Mouse (Mus musculus) frontal cortex, adult (tissue): ENCODE results near the gene Gm20830.
"Not testable (repeated sequence)": the region's sequence is repeated elsewhere in the genome, so short reads cannot be mapped to it uniquely, and the experiment has no call there.

Source experiments
- ATAC-seq: cut with Nextera tagmentation; 2 replicates; pipeline ENCODE4 v1.9.2; 2017; ENCODE audit warnings: mild to moderate bottlenecking, moderate library complexity, mixed read lengths; ENCODE audit not compliant: low TSS enrichment

Gm20830 gene

DNA sequence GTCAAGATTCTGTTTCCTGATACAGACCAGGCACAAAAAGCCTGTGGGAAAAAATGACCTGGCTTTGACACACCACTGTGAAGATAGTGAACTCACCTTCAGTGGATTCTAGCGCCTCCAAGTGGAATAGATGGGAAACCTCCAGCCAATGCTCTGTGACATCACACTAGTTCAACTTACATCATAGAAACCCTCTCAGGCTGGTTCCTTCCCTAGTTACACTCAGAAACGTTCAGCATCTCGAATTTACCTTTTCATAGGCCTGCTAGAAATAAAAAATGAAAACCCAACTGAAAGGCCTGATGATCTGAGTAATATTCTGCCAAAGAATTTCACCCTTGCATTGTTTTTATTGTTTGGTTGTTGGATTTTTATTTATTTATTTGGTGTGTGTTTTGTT lies at the start of gene Gm20830:
Gene Gm20830 (minus strand): TSS at position 101 of the 400 bp plus-strand sequence.
- ATAC-seq: not testable (repeated sequence)
